Mouse (Mus musculus) lung, embryonic 14.5 days (tissue): ENCODE results near the gene Lcmt2. TPM values are rescaled to one million over a fixed set of nuclear protein-coding genes. Genes with fewer than 3 reads are reported as not detected.

Experiments used
- ATAC-seq: fragments of 200-750 bp; cut with Nextera tagmentation; 2 replicates; pipeline ENCODE4 v1.8.0; 2017; ENCODE audit warnings: mild to moderate bottlenecking, moderate TSS enrichment, moderate library complexity; ENCODE audit not compliant: insufficient read depth
- DNase-seq: peaks from one replicate; pipeline ENCODE4 v3.0.0-alpha.2; 2015
- H3K27ac ChIP-seq: fragments of 300-500 bp; sonication (generic); 2 replicates; pipeline ENCODE4 v1.5.1; 2014; ENCODE audit warnings: low read depth, mild to moderate bottlenecking, moderate library complexity
- H3K27me3 ChIP-seq: fragments of 300-500 bp; sonication (generic); 2 replicates; pipeline ENCODE4 v1.6.1; 2014; ENCODE audit warnings: low read length, control low read depth; ENCODE audit not compliant: insufficient read depth
- H3K36me3 ChIP-seq: fragments of 300-500 bp; sonication (generic); 2 replicates; pipeline ENCODE4 v1.6.1; 2014; ENCODE audit warnings: control low read depth; ENCODE audit not compliant: insufficient read depth
- H3K4me1 ChIP-seq: fragments of 300-500 bp; sonication (generic); 2 replicates; pipeline ENCODE4 v1.6.1; 2014; ENCODE audit warnings: antibody characterized with exemption, control low read depth; ENCODE audit not compliant: insufficient read depth
- H3K4me2 ChIP-seq: fragments of 300-500 bp; sonication (generic); 2 replicates; pipeline ENCODE4 v1.6.1; 2014; ENCODE audit warnings: mild to moderate bottlenecking
- H3K4me3 ChIP-seq: fragments of 300-500 bp; sonication (generic); 2 replicates; pipeline ENCODE4 v1.5.1; 2014; ENCODE audit warnings: low read depth, low read length
- H3K9ac ChIP-seq: fragments of 300-500 bp; sonication (generic); 2 replicates; pipeline ENCODE4 v1.6.1; 2014
- H3K9me3 ChIP-seq: fragments of 300-500 bp; sonication (generic); 2 replicates; pipeline ENCODE4 v1.6.1; 2016; ENCODE audit warnings: low read depth, low read length, control low read depth
- CTCF ChIP-seq: IDR thresholded peaks from 2 replicates; pipeline ENCODE4 v1.5.1; 2016; ENCODE audit warnings: antibody characterized with exemption, low read depth
- WGBS: fragments of 180-500 bp; shearing (Covaris S2); extraction: QIAGEN DNeasy Blood & Tissue Kit; methylation state at CpG from one replicate; pipeline ENCODE4 v1.1.7; 2014; 5-methylcytosine and 5-hydroxymethylcytosine counted together
- polyA plus RNA-seq: library from polyadenylated mRNA; unstranded; fragments of >200 nt; fragmentation: Nextera tagmentation; extraction: Ambion mirVana; gene quantifications from 2 replicates; pipeline ENCODE4 v1.2.1, GENCODE M21; 2014

Lcmt2 gene
- 21.6 and 21.8 TPM in 2 replicates for polyA plus RNA-seq

GRCm38 (mm10) chr2:121140018-121140882, at the start of gene Lcmt2, which contains the start of gene Adal:
Gene Lcmt2, minus strand, starts transcription at chr2:121140653.
Gene Adal, plus strand, starts transcription at chr2:121140428.
- peaks cover 8% of the 10 kb centered on the region; the same call in 1 of the 2 replicates for H3K9me3 ChIP-seq
- peak; percentile 96 for DNase-seq
- H3K27ac ChIP-seq = peak within 1 kb of the TSS; percentile 99
- peak within 1 kb of the TSS; percentile 90 for H3K9ac ChIP-seq
- ATAC-seq = peak; percentile 95
- peaks cover 32% of the 10 kb centered on the region for H3K36me3 ChIP-seq
- H3K27me3 ChIP-seq = no peaks in the 10 kb centered on the region
- peak within 1 kb of the TSS; percentile 67 for H3K4me3 ChIP-seq
- peak within 1 kb of the TSS; percentile 93 for H3K4me2 ChIP-seq
- H3K4me1 ChIP-seq = peaks cover 7% of the 10 kb centered on the region
- no peak for TF ChIP-seq CTCF
- under 1% methylated on average over 87 of the region's 87 CpGs for WGBS

- Histone ChIP-seq H3K36me3 (peaks cover 94% of the 10 kb centered on the region), H3K4me2 (no peak overlapping the region), H3K27ac (no peak overlapping the region), H3K27me3 (no peaks in the 10 kb centered on the region), H3K4me1 (no peaks in the 10 kb centered on the region), H3K9me3 (no peaks in the 10 kb centered on the region), H3K4me3 (no peak overlapping the region), H3K9ac (no peak overlapping the region)
- peak; percentile 37; the same call in 1 of the 2 replicates for TF ChIP-seq CTCF
- no peak for ATAC-seq
- no peak for DNase-seq
- 74% methylated on average over 1 of the region's 1 CpGs for WGBS
Observed at GRCm38 (mm10) chr2:121188530-121188929, 48.1 kb upstream of the Lcmt2 start.

- WGBS = 94% methylated on average over 7 of the region's 7 CpGs
- no peaks in the 10 kb centered on the region for H3K27me3 ChIP-seq
- no peak overlapping the region for H3K27ac ChIP-seq
- H3K9ac ChIP-seq = no peak overlapping the region
- no peak for TF ChIP-seq CTCF
- H3K9me3 ChIP-seq = no peaks in the 10 kb centered on the region
- ATAC-seq = no peak
- no peaks in the 10 kb centered on the region for H3K4me1 ChIP-seq
- H3K4me2 ChIP-seq = no peak overlapping the region
- no peak overlapping the region for H3K4me3 ChIP-seq
- peaks cover 73% of the 10 kb centered on the region for H3K36me3 ChIP-seq
- no peak for DNase-seq
Observed at GRCm38 (mm10) chr2:121184142-121184541, 43.7 kb upstream of the Lcmt2 start.

GRCm38 (mm10) chr2:121183431-121183830, 43.0 kb upstream of the Lcmt2 start:
- Histone ChIP-seq H3K9ac (no peak overlapping the region), H3K4me2 (no peak overlapping the region), H3K36me3 (peaks cover 72% of the 10 kb centered on the region), H3K9me3 (no peaks in the 10 kb centered on the region), H3K4me3 (no peak overlapping the region), H3K27ac (no peak overlapping the region), H3K27me3 (no peaks in the 10 kb centered on the region), H3K4me1 (no peaks in the 10 kb centered on the region)
- no peak for TF ChIP-seq CTCF
- peak; percentile 46 for DNase-seq
- 85% methylated on average over 5 of the region's 5 CpGs for WGBS
- ATAC-seq = no peak

GRCm38 (mm10) chr2:121178828-121179479, 38.5 kb upstream of the Lcmt2 start:
- H3K9ac ChIP-seq = no peak overlapping the region
- no peak for TF ChIP-seq CTCF
- H3K36me3 ChIP-seq = peaks cover 69% of the 10 kb centered on the region
- ATAC-seq (no peak), DNase-seq (no peak)
- H3K4me2 ChIP-seq = no peak overlapping the region
- no peaks in the 10 kb centered on the region for H3K27me3 ChIP-seq
- WGBS = 92% methylated on average over 3 of the region's 3 CpGs
- no peaks in the 10 kb centered on the region for H3K9me3 ChIP-seq
- H3K4me3 ChIP-seq = no peak overlapping the region
- H3K4me1 ChIP-seq = no peaks in the 10 kb centered on the region
- no peak overlapping the region for H3K27ac ChIP-seq

GRCm38 (mm10) chr2:121170980-121171742, 30.7 kb upstream of the Lcmt2 start, which contains the start of gene Zscan29:
Gene Zscan29, minus strand, starts transcription at chr2:121171125.
- Histone ChIP-seq H3K27ac (peak within 1 kb of the TSS; percentile 87), H3K36me3 (peaks cover 31% of the 10 kb centered on the region), H3K9me3 (no peaks in the 10 kb centered on the region), H3K4me1 (peaks cover 7% of the 10 kb centered on the region), H3K4me3 (peak within 1 kb of the TSS; percentile 82), H3K27me3 (no peaks in the 10 kb centered on the region), H3K9ac (peak within 1 kb of the TSS; percentile 83), H3K4me2 (peak within 1 kb of the TSS; percentile 75)
- under 1% methylated on average over 66 of the region's 66 CpGs for WGBS
- ATAC-seq = peak; percentile 97
- peak; percentile 96 for DNase-seq
- TF ChIP-seq CTCF = no peak
